Mouse (Mus musculus): Measurements from ENCODE around the gene Rfxank. TPM values are rescaled to one million over a fixed set of nuclear protein-coding genes. Genes with fewer than 3 reads are reported as not detected.

Rfxank gene
- polyA plus RNA-seq (2012; rRNA removed): 19.0 and 28.6 TPM in 2 replicates

- DNase-seq: peak; percentile 96
- TF ChIP-seq POLR2A (IDR thresholded peaks at IDR 0.05; ENCODE audit: borderline replicate concordance, extremely low read depth, low read depth, low read length) (peak; percentile 75; the same call in 1 of the 2 replicates), CTCF (IDR thresholded peaks at IDR 0.05; ENCODE audit: insufficient read depth, low read length) (no peak)
- H3K4me1 ChIP-seq (ENCODE audit: control insufficient read depth, insufficient read depth, low read length): peaks cover 12% of the 10 kb centered on the region
- peak within 1 kb of the TSS; percentile 82 for H3K4me3 ChIP-seq (replicated peaks; ENCODE audit: extremely low read depth, low read depth, low read length)
- under 1% methylated on average over 46 of the region's 46 CpGs for WGBS
These were observed at the start of gene Rfxank, which contains the start of the genes Borcs8 and Mef2b for GRCm38 (mm10) chr8:70139026-70139857. Gene Rfxank, minus strand, starts transcription at chr8:70139154. Gene Borcs8, plus strand, starts transcription at chr8:70139499. Gene Mef2b, plus strand, starts transcription at chr8:70139711.

GRCm38 (mm10) chr8:70188707-70189106, 49.8 kb upstream of the Rfxank start:
- H3K4me3 ChIP-seq (replicated peaks; ENCODE audit: extremely low read depth, low read depth, low read length): no peak overlapping the region
- WGBS: 73% methylated on average over 7 of the region's 7 CpGs
- no peaks in the 10 kb centered on the region for H3K4me1 ChIP-seq (ENCODE audit: control insufficient read depth, insufficient read depth, low read length)
- TF ChIP-seq CTCF (IDR thresholded peaks at IDR 0.05; ENCODE audit: insufficient read depth, low read length): no peak
- no peak for TF ChIP-seq POLR2A (IDR thresholded peaks at IDR 0.05; ENCODE audit: borderline replicate concordance, extremely low read depth, low read depth, low read length)
- DNase-seq: no peak

DNA sequence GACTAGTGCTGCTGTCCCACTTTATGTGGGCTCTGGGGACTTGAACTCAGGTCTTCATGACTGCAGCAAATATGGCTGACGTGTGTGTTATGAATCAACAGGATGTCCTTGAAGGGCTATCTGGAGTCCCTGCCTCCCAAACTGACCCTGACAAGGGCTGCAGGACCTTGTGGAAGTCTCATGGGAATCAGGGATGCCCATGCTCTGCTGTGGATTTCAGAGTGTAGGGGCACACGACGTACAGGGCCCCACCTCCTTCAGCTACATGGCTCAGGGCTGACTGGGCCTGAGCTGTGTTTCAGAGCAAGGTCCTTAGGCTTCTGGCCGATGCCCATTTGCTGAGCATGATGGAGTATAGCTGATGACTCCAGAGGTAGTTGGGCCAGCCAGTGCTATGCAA, 44.2 kb upstream of the Rfxank start:
- WGBS: 89% methylated on average over 4 of the region's 4 CpGs
- DNase-seq: no peak
- H3K4me3 ChIP-seq (replicated peaks; ENCODE audit: extremely low read depth, low read depth, low read length): no peak overlapping the region

GRCm38 (mm10) chr8:70181903-70182252, 42.9 kb upstream of the Rfxank start:
- WGBS: 70% methylated on average over 2 of the region's 2 CpGs
- H3K4me1 ChIP-seq (ENCODE audit: control insufficient read depth, insufficient read depth, low read length): no peaks in the 10 kb centered on the region
- no peak for DNase-seq
- no peak overlapping the region for H3K4me3 ChIP-seq (replicated peaks; ENCODE audit: extremely low read depth, low read depth, low read length)
- TF ChIP-seq CTCF (IDR thresholded peaks at IDR 0.05; ENCODE audit: insufficient read depth, low read length) (no peak), POLR2A (IDR thresholded peaks at IDR 0.05; ENCODE audit: borderline replicate concordance, extremely low read depth, low read depth, low read length) (no peak)

More for the DNA sequence above, 44.2 kb upstream of the Rfxank start:
- TF ChIP-seq POLR2A (IDR thresholded peaks at IDR 0.05; ENCODE audit: borderline replicate concordance, extremely low read depth, low read depth, low read length) (no peak), CTCF (IDR thresholded peaks at IDR 0.05; ENCODE audit: insufficient read depth, low read length) (no peak)
- no peaks in the 10 kb centered on the region for H3K4me1 ChIP-seq (ENCODE audit: control insufficient read depth, insufficient read depth, low read length)

DNA sequence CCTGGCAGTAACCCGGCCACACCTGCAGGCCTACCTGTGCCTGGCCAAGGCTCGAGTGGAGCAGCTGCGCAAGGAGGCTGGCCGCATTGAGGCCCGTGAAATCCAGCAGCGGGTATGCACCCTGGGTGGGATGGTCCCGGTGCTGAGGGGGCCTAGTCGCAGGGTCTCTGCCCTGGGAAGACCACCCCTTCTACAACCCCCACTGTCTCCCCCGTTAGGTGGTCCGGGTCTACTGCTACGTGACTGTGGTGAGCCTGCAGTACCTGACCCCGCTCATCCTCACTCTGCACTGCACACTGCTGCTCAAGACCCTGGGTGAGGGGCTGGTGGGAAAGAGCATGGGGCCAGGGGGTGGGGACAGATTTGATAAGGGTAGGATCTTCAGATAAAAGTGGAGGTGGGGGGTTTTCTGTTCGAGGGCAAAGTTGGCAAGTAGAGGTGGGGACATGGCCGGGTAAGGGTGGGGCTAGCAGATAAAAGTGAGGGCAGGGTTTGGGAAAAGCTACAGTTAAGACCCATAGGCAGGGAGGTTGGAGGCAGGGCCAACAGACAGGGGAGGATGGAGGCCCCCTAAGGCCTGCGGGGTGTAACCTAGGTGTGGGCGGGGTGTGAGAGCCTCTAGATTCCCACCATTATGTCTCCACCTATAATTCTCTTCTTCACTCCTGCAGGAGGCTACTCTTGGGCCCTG, 42.4 kb upstream of the Rfxank start:
- DNase-seq: no peak
- Histone ChIP-seq H3K4me1 (ENCODE audit: control insufficient read depth, insufficient read depth, low read length) (no peaks in the 10 kb centered on the region), H3K4me3 (replicated peaks; ENCODE audit: extremely low read depth, low read depth, low read length) (no peak overlapping the region)
- no peak for TF ChIP-seq CTCF (IDR thresholded peaks at IDR 0.05; ENCODE audit: insufficient read depth, low read length)
- TF ChIP-seq POLR2A (IDR thresholded peaks at IDR 0.05; ENCODE audit: borderline replicate concordance, extremely low read depth, low read depth, low read length): no peak
- 80% methylated on average over 16 of the region's 16 CpGs for WGBS

DNA sequence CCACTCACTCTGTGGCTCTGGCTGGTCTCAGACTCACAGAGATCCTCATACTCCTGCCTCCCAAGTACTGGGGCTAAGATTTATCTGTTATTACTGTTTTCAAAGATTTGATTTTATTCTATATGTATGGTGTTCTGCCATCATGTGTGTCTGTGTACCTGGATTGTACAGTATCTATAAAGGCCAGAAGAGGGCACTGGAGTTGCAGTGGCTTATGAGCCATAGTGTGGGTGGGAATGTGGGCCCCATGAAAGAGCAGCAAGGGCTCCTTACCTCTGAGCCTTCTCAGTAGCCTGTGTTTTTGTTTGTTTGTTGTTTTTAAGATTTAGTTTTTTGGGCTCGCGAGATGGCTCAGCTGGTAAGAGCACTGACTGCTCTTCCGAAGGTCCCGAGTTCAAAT, 40.1 kb upstream of the Rfxank start:
- Histone ChIP-seq H3K4me3 (replicated peaks; ENCODE audit: extremely low read depth, low read depth, low read length) (no peak overlapping the region), H3K4me1 (ENCODE audit: control insufficient read depth, insufficient read depth, low read length) (0 out of 2 replicates have a peak, but pooled peaks cover 3% of the 10 kb centered on the region)
- no peak for DNase-seq
- TF ChIP-seq POLR2A (IDR thresholded peaks at IDR 0.05; ENCODE audit: borderline replicate concordance, extremely low read depth, low read depth, low read length) (no peak), CTCF (IDR thresholded peaks at IDR 0.05; ENCODE audit: insufficient read depth, low read length) (peak; percentile 30; the same call in 1 of the 2 replicates)
- 95% methylated on average over 4 of the region's 4 CpGs for WGBS

DNA sequence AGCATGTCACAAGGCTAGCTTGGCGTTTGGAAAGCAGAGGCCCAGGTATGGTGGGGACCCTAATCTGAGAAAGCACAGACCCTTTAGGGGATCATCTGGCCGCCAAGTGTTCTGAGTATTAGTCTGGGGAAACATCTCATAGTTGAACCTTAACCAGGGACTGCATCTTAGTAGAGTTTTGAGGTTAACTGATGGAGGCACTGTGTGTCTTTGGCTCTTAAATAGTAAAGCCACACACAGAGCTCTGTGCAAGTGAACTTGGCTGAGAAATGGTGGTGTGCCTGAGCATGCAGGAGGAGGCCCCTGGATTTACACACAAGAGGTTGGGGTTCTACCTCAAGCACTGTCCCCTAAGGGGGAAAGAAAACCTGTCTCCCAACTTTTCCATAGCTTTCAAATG, 39.3 kb upstream of the Rfxank start:
- 0 out of 2 replicates have a peak, but pooled peaks cover 3% of the 10 kb centered on the region for H3K4me1 ChIP-seq (ENCODE audit: control insufficient read depth, insufficient read depth, low read length)
- WGBS: 97% methylated on average over 2 of the region's 2 CpGs
- H3K4me3 ChIP-seq (replicated peaks; ENCODE audit: extremely low read depth, low read depth, low read length): no peak overlapping the region
- DNase-seq: no peak
- TF ChIP-seq POLR2A (IDR thresholded peaks at IDR 0.05; ENCODE audit: borderline replicate concordance, extremely low read depth, low read depth, low read length) (no peak), CTCF (IDR thresholded peaks at IDR 0.05; ENCODE audit: insufficient read depth, low read length) (no peak)

DNA sequence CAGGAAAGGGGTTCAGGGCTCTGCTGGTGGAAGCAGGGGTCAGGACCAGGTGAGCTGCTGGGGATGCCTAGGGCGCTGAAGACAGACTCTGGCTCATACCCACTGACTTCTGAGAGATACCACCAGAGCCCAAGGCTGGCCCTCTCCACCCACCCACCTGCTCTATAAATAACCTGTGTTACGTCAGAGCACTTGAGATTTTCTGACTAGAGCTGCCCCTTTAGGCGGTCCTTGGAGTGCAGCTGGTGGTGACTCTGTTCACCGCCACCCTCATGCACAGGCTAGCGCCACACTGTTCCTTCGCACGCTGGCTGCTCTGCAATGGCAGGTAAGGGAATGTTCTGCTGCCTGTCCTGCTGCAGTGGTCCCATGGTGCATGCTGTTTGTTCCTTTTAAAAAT, 35.1 kb upstream of the Rfxank start:
- DNase-seq: no peak
- H3K4me3 ChIP-seq (replicated peaks; ENCODE audit: extremely low read depth, low read depth, low read length): no peak overlapping the region
- WGBS: 70% methylated on average over 7 of the region's 7 CpGs
- TF ChIP-seq POLR2A (IDR thresholded peaks at IDR 0.05; ENCODE audit: borderline replicate concordance, extremely low read depth, low read depth, low read length) (no peak), CTCF (IDR thresholded peaks at IDR 0.05; ENCODE audit: insufficient read depth, low read length) (no peak)
- H3K4me1 ChIP-seq (ENCODE audit: control insufficient read depth, insufficient read depth, low read length): peaks cover 3% of the 10 kb centered on the region; the same call in 1 of the 2 replicates

GRCm38 (mm10) chr8:70173320-70173719, 34.4 kb upstream of the Rfxank start:
- peaks cover 3% of the 10 kb centered on the region; the same call in 1 of the 2 replicates for H3K4me1 ChIP-seq (ENCODE audit: control insufficient read depth, insufficient read depth, low read length)
- no peak for DNase-seq
- TF ChIP-seq POLR2A (IDR thresholded peaks at IDR 0.05; ENCODE audit: borderline replicate concordance, extremely low read depth, low read depth, low read length) (no peak), CTCF (IDR thresholded peaks at IDR 0.05; ENCODE audit: insufficient read depth, low read length) (no peak)
- WGBS: 73% methylated on average over 5 of the region's 5 CpGs
- no peak overlapping the region for H3K4me3 ChIP-seq (replicated peaks; ENCODE audit: extremely low read depth, low read depth, low read length)
